Mouse (Mus musculus): ENCODE results near the gene Smpd2.

DNA sequence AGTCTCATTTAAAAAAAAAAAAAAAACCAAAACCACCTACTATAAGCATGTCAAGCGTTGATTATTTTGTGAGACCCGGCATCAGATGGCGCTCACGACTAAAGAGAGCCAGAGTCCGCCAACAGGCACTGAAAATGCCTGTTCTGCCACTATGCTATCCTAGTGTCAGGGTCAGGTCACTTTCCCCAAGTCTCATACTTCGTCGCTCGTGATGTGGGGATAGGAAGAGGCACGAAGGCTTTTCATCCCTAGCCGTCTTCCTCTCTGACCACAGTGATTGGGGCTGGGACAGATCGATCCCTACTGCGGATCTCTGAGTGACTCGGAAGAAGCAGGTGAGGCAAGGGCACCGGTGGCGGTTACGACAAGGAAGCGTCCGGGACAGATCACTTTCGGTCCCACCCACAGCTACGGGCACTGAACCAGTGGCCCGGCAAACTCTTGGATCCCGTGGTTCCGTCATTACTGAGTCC, 28.4 kb upstream of the Smpd2 start:
- TF ChIP-seq CTCF (IDR thresholded peaks at IDR 0.05; ENCODE audit: low read depth, low read length) (no peak), TAL1 (conservative IDR thresholded peaks at IDR 0.05; ENCODE audit: low read depth, low read length) (no peak), GATA1 (IDR thresholded peaks at IDR 0.05; ENCODE audit: borderline replicate concordance, low read length) (no peak), POLR2AphosphoS5 (IDR thresholded peaks at IDR 0.05; ENCODE audit: insufficient replicate concordance, low read depth, low read length) (no peak), GATA2 (IDR thresholded peaks at IDR 0.05; ENCODE audit: borderline replicate concordance, low read depth, low read length) (no peak)
